Mouse (Mus musculus): ENCODE data around the gene Tk1. TPM values are rescaled to one million over a fixed set of nuclear protein-coding genes. Genes with fewer than 3 reads are reported as not detected.

Tk1 gene
- 144 and 158 TPM in 2 replicates for polyA plus RNA-seq (2014; fragmentation: Nextera tagmentation; extraction: Ambion mirVana)

DNA sequence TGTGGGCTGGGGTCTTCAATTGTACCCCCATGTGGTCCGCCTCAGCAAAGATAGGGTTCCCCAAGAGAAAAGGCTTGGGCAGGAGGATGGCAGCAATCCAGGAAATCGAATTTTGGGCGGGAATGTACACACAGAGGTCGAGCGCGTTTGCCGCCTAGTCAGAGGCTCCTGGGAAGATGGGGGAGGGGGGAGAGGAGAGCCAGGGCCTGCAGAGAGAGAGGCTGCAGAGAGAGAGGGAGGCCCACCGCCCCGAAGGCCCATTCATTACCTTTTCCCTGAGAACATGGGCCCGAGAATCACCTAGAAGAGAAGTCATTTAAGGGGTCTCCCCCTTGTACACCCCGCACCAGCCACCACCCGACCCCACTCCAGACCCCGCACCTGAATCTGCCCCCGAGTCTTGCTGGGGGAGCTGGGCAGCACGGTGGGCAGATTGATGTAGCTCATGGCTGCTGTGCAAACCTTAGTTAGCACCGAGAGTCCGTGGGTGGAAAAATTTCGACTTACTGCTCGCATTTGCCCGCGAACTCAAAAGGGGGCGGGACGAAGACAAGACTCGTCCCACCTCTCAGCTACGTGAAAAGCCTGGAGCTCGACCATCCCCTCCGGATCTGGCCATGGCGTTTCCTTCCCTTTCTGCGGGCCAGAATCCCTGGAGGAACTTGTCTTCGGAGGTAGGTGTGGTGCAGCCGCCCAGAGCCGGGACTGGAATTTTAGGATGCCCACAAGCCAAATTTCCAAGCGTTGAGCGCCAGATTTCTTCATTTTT is at the start of gene Tk1, which contains the start of gene Afmid:
Gene Tk1, minus strand, starts transcription at position 760 of the 769 bp plus-strand sequence.
Gene Afmid, plus strand, starts transcription at position 592 of the 769 bp plus-strand sequence.
- peaks cover 30% of the 10 kb centered on the region for H3K36me3 ChIP-seq (ENCODE audit: insufficient read depth)
- no peaks in the 10 kb centered on the region for H3K9me3 ChIP-seq (ENCODE audit: low read depth, low read length)
- peaks cover 37% of the 10 kb centered on the region for H3K4me1 ChIP-seq (ENCODE audit: insufficient read depth)
- H3K9ac ChIP-seq: peak within 1 kb of the TSS; percentile 81
- H3K27me3 ChIP-seq (ENCODE audit: insufficient read depth, low read length): no peaks in the 10 kb centered on the region
- DNase-seq (peak; percentile 96), ATAC-seq (ENCODE audit: insufficient read depth) (peak; percentile 55)
- WGBS: under 1% methylated on average over 34 of the region's 34 CpGs
- H3K4me2 ChIP-seq: peak within 1 kb of the TSS; percentile 82
- peak within 1 kb of the TSS; percentile 66 for H3K4me3 ChIP-seq (ENCODE audit: low read depth, low read length)
- TF ChIP-seq CTCF (IDR thresholded peaks at IDR 0.05; ENCODE audit: low read depth): no peak
- peak within 1 kb of the TSS; percentile 89 for H3K27ac ChIP-seq (ENCODE audit: low read depth)

DNA sequence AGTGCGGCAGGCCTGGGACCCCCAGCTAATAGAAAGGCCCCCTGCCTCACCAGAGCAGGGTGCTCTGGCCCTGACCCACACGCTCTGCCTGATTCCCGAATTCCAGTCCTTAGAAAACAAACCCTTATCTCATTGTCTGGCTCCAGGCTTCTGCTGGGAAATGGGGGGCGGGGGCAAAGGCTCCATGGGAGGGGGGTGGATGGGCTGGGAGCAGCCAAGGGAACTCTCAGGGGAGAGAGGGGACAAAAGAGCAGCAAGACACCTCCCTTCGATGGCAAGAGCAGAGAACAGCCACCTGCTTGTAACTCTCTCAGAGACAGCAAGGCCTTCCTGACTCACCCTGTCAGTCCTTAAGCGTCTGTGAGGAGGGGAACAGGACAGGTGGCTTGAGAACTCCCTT is 49.8 kb upstream of the Tk1 start:
- ATAC-seq (ENCODE audit: insufficient read depth) (no peak), DNase-seq (no peak)
- Histone ChIP-seq H3K27me3 (ENCODE audit: insufficient read depth, low read length) (no peaks in the 10 kb centered on the region), H3K36me3 (ENCODE audit: insufficient read depth) (no peaks in the 10 kb centered on the region), H3K27ac (ENCODE audit: low read depth) (no peak overlapping the region), H3K4me3 (ENCODE audit: low read depth, low read length) (no peak overlapping the region), H3K9ac (no peak overlapping the region), H3K4me1 (ENCODE audit: insufficient read depth) (peaks cover 10% of the 10 kb centered on the region), H3K4me2 (no peak overlapping the region), H3K9me3 (ENCODE audit: low read depth, low read length) (no peaks in the 10 kb centered on the region)
- WGBS: 21% methylated on average over 6 of the region's 6 CpGs
- TF ChIP-seq CTCF (IDR thresholded peaks at IDR 0.05; ENCODE audit: low read depth): no peak

DNA sequence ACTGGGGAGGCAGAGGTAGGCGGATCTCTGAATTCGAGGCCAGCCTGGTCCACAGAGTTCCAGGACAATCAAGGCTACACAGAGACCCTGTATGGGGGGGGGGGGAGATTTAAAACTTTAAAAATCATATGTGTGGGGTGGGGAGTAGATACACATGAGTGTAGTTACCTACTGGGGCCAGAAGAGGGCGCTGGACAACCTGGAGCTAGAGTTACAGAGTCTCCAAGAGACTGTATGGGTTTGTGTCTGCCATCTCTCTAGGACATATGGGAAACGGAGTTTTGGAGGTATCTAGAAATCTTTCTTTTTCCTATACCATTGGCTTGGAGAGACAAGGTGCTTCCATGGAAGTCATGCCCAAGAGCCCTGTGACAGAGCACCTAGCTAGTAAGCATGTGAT is 48.5 kb upstream of the Tk1 start:
- H3K27me3 ChIP-seq (ENCODE audit: insufficient read depth, low read length): no peaks in the 10 kb centered on the region
- no peak for ATAC-seq (ENCODE audit: insufficient read depth)
- no peak overlapping the region for H3K9ac ChIP-seq
- no peak for DNase-seq
- peak; percentile 60 for TF ChIP-seq CTCF (IDR thresholded peaks at IDR 0.05; ENCODE audit: low read depth)
- H3K4me3 ChIP-seq (ENCODE audit: low read depth, low read length): no peak overlapping the region
- H3K9me3 ChIP-seq (ENCODE audit: low read depth, low read length): no peaks in the 10 kb centered on the region
- 60% methylated on average over 4 of the region's 4 CpGs for WGBS
- H3K4me2 ChIP-seq: no peak overlapping the region
- no peak overlapping the region for H3K27ac ChIP-seq (ENCODE audit: low read depth)
- peaks cover 9% of the 10 kb centered on the region for H3K4me1 ChIP-seq (ENCODE audit: insufficient read depth)
- H3K36me3 ChIP-seq (ENCODE audit: insufficient read depth): no peaks in the 10 kb centered on the region

DNA sequence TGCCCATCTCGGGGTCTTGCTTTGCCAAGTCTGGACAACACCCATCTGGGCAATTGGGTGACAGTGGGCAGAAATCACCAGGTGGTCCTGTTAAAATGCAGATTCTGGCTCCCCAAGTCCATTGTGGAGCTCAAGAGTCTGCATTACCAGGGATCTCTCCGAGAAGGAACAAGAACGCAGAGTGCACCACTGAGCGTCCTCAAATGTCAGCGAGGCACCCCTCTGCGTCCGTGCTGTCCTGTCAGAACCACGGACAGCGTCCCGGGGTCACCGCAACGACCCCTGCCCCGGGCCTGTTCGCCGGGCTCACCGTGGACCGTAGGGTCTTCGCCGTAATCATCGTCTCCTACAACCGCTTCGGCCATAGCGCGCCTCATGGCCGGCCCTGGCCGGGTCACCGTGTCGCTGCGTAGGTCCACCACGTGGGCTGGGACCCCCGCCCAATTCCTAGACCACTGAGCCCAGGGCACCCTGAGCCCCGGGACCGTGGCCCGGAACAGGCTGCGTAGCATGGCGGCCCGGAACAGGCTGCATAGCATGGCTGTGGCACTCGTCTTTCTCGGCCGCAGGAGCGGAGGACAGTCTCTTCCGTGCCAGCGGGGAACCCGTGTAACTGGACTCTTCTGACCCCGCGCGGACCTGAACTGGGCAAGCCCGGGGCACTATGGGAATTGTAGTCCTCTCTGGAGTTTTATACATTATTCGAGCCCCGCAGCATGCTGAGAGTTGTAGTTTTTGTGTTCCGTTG is 47.1 kb upstream of the Tk1 start, which contains the start of gene Tha1:
Gene Tha1, minus strand, starts transcription at position 621 of the 748 bp plus-strand sequence.
- peak; percentile 92 for DNase-seq
- Histone ChIP-seq H3K4me1 (ENCODE audit: insufficient read depth) (peaks cover under 1% of the 10 kb centered on the region; the same call in 1 of the 2 replicates), H3K4me3 (ENCODE audit: low read depth, low read length) (peak within 1 kb of the TSS; percentile 59), H3K9ac (peak within 1 kb of the TSS; percentile 58), H3K9me3 (ENCODE audit: low read depth, low read length) (no peaks in the 10 kb centered on the region), H3K4me2 (peak within 1 kb of the TSS; percentile 88), H3K36me3 (ENCODE audit: insufficient read depth) (no peaks in the 10 kb centered on the region), H3K27ac (ENCODE audit: low read depth) (no peak within 1 kb of the TSS), H3K27me3 (ENCODE audit: insufficient read depth, low read length) (no peaks in the 10 kb centered on the region)
- TF ChIP-seq CTCF (IDR thresholded peaks at IDR 0.05; ENCODE audit: low read depth): no peak
- WGBS: 1% methylated on average over 51 of the region's 51 CpGs
- peak; percentile 82 for ATAC-seq (ENCODE audit: insufficient read depth)

DNA sequence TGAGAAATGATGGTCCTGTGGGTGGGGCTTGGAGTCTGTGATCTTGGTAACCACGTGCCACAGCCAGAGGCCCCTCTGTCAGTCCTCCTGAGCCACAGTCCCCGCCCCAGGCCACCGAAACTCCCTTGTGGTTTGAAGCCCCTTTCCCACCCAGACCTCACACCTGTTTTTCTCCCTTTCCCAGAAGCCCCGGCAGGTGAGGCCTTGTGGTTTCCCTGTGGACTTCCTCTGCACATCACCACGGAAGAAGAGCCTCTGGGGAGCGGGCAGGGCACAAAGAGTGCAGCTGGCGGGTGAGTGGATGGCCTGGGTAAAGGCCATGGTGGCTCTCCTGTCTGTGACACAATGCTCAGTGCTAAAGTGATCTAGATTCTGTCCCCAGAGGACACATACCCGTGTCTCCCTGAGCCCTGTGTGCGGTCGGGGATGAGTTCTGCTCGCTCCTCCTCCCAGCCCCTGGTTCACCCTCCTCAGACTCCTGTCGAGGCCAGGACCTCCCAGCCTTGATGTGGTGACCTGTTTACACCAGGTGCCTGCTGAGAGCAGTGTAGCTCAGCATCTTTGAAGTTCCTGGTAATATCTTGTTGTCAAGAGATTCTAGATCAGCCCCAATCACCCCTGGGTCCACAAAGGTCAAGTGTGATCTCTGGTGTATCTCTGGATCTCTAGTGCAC is 46.2 kb upstream of the Tk1 start:
- no peak overlapping the region for H3K27ac ChIP-seq (ENCODE audit: low read depth)
- peak overlapping the region; percentile 88; the same call in 1 of the 2 replicates for H3K4me2 ChIP-seq

DNA sequence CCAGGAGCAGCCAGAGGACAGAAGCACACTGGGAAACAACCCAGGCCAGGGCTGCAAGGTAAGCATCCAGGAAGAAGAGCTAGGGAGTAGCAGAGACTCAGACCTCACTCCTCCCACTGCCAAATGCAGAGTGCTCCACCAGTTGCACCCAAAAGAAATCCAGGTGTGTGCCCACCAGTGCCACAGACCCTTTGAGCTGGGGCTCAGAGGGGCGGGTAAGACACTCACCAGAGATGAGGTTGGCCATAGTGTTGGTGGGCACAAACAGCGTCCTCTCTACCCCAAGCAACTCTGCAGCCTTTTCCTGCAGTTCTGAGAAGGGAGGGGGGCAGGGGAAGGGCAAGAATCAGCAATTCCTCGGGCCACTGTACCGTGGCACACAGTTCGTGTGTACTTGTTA is 45.5 kb upstream of the Tk1 start:
- no peaks in the 10 kb centered on the region for H3K9me3 ChIP-seq (ENCODE audit: low read depth, low read length)
- H3K9ac ChIP-seq: no peak overlapping the region
- no peaks in the 10 kb centered on the region for H3K36me3 ChIP-seq (ENCODE audit: insufficient read depth)
- no peak for TF ChIP-seq CTCF (IDR thresholded peaks at IDR 0.05; ENCODE audit: low read depth)
- DNase-seq: no peak
- 65% methylated on average over 5 of the region's 5 CpGs for WGBS
- no peak overlapping the region for H3K4me2 ChIP-seq
- H3K4me3 ChIP-seq (ENCODE audit: low read depth, low read length): no peak overlapping the region
- H3K27me3 ChIP-seq (ENCODE audit: insufficient read depth, low read length): no peaks in the 10 kb centered on the region
- no peak overlapping the region for H3K27ac ChIP-seq (ENCODE audit: low read depth)
- no peaks in the 10 kb centered on the region for H3K4me1 ChIP-seq (ENCODE audit: insufficient read depth)
- ATAC-seq (ENCODE audit: insufficient read depth): no peak

More for the DNA sequence above, 46.2 kb upstream of the Tk1 start:
- Histone ChIP-seq H3K4me3 (ENCODE audit: low read depth, low read length) (no peak overlapping the region), H3K9me3 (ENCODE audit: low read depth, low read length) (no peaks in the 10 kb centered on the region), H3K9ac (no peak overlapping the region; the same call in 1 of the 2 replicates), H3K27me3 (ENCODE audit: insufficient read depth, low read length) (no peaks in the 10 kb centered on the region), H3K36me3 (ENCODE audit: insufficient read depth) (no peaks in the 10 kb centered on the region), H3K4me1 (ENCODE audit: insufficient read depth) (no peaks in the 10 kb centered on the region)
- ATAC-seq (ENCODE audit: insufficient read depth): no peak
- no peak for DNase-seq
- TF ChIP-seq CTCF (IDR thresholded peaks at IDR 0.05; ENCODE audit: low read depth): no peak
- 51% methylated on average over 12 of the region's 12 CpGs for WGBS
